Mouse (Mus musculus) cerebellum, adult 18-20 months (tissue): ENCODE results near the gene Efcab6.
"Not testable (repeated sequence)": the region's sequence is repeated elsewhere in the genome, so short reads cannot be mapped to it uniquely, and the experiment has no call there.

Experiments used
- DNase-seq, 2 experiments: peaks; one replicate each; pipeline ENCODE4 v3.0.0; 2021

Efcab6 gene

GRCm38 (mm10) chr15:84065140-84065539 is at the start of gene Efcab6:
Gene Efcab6 (minus strand): TSS chr15:84065379.
- no peak for DNase-seq

DNA sequence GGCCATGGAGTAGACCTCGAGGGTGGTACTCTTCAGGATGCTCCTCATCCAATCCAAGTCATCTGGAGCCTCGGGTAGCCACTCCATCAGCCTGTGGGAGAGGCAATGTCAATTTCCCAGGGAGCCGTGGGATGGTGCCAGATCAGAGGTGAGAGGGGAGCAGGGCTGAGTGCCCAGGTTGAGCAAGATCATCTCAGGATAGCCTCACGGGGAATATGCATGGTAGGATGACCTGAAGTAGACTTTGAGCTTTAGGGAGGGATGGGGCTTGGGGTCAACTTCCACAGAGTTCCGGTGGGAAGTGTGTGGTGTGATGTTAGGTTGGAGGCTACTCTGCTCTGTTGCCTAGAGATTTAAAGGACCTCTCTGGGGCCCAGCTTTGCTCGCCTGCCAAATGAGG is 48.7 kb upstream of the Efcab6 start:
- DNase-seq: no peak

- DNase-seq: no peak
Observed at GRCm38 (mm10) chr15:84108899-84109298, 43.7 kb upstream of the Efcab6 start.

DNA sequence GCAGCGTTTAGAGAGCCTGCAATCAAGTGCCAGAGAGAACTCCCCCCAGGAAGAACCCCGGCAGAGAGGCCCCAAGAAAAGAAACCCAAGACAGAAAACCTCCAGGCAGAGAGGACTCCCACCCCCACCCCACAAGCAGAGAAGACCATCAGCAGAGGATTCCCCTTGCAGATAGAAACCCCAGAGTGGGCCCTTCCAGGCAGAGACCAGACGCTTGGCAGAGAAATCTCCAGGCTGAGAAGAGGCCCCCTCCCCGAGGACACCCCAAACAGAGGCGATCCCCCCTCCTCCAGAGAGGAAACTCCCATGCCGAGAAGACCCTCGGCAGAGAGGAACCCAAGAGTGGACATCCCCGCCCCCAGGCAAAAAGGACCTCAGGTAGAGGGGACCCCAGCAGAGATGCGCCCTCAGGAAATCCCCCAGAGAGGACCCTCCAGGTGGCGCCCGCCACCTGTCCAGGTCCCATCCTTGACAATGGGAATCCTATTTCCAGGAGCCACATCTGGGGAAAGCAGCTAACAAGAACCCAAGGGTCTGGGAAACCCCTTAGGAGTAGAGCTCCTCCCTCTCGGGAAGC is 40.8 kb upstream of the Efcab6 start:
- peak in 1 of 2 experiments; percentile 31 for DNase-seq

DNA sequence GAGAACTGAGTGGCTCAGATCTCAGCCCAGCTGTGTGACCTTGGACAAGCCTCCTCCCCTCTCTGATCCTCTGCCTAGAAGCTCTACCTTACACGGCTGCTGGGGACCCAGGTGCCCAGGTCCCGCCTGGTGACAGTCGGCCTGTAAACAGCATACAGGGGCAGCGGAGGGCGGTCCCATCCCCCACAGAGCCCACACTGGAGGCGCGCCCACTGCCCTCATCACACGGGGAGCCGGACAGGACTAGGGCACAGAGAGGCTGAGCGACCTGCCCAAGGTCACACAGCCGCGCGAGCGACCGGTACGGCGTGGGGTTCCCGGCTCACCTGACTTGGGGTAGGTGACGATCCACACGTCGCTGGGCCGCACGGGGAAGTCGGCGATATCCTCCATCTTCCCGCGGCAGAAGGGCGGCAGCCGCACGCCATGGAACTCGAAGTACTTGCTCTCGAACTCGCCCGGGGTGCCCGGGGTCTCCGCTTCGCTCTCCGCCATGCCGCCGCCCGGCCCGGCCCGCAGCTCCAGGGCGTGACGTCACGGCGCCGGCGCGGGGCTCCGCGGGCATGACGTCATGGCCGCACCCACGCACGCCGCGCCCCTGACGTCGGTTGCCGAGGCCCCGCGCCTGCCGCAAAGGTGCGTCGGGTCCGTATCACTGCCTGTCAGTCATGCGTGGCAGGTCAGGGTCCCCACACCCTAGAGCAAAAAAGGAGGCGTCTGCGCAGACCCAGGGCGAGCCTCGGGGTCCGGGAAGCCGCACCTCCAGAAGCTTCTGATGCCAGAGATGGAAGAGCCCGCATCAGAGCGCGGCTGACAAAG is 40.1 kb upstream of the Efcab6 start, which contains the start of gene Sult4a1:
Gene Sult4a1, minus strand, starts transcription at position 650 of the 819 bp plus-strand sequence.
- DNase-seq: peak; percentile 72 to 90

GRCm38 (mm10) chr15:84104626-84105025 is 39.4 kb upstream of the Efcab6 start:
- peak; percentile 34 to 55 for DNase-seq

DNA sequence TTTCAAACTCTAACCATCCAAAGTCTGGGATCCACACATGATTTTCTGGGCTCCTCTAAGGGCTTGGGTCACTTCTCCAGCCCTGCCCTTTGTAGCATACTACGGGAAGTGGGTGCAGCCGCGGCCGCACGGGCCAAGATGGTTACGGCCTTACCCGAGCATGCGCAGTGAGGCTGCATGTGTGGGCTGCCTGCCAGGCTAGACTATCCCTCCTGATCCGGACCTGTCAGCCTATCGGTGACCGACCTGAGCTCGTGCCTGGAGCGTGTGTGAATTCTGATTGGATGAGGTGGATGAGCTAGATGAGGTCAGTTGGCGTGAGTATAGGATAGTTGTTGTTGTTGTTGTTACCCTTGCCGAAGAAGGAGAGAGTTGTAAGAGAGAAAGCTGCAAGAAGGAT is 32.4 kb upstream of the Efcab6 start:
- not testable (repeated sequence) for DNase-seq

DNA sequence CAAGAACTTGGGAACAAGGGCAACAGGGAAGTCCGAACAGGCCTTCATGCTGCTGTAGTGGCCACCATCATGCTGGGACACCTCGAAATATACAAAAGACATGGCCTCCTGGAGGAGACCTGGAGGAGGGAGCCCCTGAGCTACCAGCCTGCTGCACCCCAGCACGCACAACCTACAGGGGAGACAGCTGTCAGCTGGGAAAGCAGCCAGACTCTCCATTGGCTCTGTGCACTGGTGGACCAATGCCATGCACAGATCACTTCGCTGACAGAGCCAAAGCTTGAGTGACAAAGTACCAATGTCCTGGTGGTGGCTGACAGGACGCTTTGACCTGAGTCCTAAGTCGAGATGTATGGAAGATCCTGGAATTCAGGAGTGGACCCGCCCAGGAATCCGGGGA is 30.9 kb upstream of the Efcab6 start:
- peak; percentile 77 to 78 for DNase-seq

DNA sequence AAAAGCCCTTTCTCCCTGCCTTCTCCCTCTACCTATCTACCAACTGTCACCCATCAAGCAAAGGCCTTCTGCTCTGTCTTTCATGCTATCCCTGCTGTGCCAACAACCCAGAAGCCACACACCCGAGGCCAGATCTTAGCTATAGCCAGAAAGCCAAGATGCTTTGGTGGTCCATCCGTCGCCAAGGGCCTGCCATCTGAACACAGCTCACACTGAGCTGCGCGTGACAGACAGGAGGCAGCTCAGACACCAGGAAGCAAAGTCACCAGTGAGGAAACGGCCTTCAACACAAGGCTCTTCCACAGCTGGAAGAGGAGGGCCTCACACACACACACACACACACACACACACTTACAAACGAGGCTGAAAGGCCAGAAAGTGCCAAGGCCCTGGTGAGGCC is 29.7 kb upstream of the Efcab6 start:
- no peak for DNase-seq

GRCm38 (mm10) chr15:84086775-84087174 is 21.6 kb upstream of the Efcab6 start:
- DNase-seq: no peak

DNA sequence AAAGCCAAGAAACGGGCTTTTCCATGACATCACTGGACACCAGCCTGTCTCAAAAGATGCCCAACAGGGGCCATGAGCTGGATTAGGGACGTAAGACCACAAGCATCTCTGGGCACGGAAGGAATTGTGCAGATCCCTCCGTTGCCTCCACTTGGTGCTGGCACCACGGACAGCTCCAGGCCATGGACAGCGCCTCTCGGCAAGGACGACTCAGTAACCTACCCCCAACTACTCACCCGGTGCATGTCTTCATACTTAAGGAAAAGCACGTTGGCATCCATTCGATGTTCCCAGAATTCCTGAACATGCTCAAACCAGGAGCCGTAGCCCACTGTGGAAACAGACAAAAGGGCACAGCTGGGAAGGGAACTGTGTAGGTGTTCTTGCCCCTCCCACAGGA is 21.2 kb upstream of the Efcab6 start:
- no peak for DNase-seq

- no peak for DNase-seq
Observed at GRCm38 (mm10) chr15:84080069-84080468, 14.9 kb upstream of the Efcab6 start.

DNA sequence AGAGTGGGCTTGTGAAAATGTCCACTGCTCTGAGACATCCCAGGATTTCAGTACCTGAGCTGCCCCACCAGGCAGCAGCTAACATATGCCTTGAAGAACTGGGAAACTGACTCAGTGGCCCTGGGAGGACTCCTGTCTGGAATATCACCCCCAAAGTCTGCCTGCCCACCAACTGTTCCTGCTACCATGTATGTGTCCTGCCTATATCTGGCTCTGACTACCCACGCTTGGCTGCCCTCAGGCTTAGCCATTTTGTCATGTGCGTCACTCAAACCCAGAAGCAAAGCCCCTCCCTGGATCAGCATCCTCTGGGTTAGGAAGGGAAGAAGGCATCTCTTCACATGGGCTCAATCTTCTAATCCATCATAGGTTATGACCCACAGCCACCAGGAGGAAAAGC is 14.3 kb upstream of the Efcab6 start:
- DNase-seq: no peak

DNA sequence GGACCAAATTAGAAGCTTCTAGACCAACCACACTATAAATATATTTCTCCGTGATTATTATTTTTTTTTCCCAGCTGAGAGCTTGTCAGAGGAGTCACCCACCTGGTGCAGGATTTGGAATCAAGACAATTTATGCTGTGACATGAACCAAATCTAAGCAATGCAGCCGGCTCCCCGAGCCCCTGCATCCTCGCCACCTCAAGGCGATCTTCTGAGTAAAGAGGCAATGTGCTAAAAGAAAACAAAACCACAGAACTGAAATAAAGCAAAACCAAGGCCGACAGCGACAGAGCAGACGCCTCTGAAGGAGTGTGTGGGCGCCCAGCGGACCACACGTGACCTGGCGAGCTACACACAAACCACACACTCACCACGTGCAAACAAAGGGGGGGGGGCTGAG is 13.5 kb upstream of the Efcab6 start:
- DNase-seq: no peak

- DNase-seq: no peak
Observed at GRCm38 (mm10) chr15:84077151-84077550, 12.0 kb upstream of the Efcab6 start.

DNA sequence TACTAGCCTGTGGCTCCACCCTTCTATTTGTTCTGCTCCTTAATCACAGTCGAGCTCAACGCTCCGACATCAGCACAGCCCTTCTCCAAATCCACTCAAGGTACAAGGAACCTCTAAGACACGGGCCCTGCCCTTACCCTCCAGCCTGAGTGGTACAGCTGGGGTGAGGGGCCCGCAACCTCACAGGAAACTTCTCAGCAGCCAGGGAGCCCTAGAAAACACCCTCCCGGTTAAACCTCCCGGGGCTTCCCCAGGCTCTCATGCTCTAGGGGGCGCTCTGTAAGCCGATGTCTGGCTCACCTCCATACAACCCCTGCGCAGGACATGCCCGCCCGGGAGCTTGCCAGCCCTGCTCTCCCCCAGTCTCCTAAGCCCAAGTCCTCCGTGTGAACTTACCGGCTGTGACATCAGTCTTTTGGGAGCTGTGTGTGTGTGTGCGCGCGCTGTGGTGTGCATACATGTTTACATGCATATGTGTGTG is 9.6 kb upstream of the Efcab6 start:
- peak; percentile 51 to 57 for DNase-seq

- peak; percentile 74 to 86 for DNase-seq
Observed at GRCm38 (mm10) chr15:84073911-84074704, 8.9 kb upstream of the Efcab6 start.

DNA sequence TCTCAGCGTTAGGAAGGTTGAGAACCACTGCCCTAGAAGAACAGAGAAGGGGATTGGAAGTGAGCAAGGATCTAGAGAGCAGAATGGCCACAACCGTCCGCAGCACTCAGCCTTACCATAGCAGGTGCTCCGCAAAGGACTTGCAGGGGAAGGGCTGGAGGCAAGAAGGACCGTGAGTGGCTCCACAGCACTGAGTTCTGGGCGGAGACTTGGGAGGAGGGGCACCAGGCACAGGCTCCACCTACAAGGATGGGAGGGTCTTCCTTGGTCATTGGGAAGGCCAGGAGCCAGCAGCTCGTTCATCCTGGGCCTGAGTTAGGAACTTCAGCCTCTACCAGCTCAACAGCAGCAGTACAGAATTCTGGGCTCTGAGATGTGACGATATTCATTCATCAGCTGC is 7.9 kb upstream of the Efcab6 start:
- no peak for DNase-seq

DNA sequence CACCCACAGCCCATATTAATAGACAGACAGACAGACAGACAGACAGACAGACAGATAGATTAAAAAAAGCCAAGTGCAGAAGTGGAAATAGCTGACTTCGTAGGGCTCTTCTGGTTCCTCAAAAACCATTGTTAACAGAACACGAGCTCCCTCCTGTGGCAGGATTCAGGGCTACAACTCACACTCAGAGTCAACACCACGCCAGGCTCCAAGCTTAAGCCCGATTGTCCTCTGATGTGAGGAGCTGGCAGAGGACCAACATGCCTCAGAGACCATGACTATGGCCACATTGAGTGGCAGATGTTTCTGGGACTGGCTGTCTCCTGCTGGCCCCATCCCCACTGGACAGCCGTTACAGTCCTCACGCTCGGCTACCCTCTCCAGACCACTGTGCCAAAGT is 7.0 kb upstream of the Efcab6 start:
- peak; percentile 67 to 76 for DNase-seq

DNA sequence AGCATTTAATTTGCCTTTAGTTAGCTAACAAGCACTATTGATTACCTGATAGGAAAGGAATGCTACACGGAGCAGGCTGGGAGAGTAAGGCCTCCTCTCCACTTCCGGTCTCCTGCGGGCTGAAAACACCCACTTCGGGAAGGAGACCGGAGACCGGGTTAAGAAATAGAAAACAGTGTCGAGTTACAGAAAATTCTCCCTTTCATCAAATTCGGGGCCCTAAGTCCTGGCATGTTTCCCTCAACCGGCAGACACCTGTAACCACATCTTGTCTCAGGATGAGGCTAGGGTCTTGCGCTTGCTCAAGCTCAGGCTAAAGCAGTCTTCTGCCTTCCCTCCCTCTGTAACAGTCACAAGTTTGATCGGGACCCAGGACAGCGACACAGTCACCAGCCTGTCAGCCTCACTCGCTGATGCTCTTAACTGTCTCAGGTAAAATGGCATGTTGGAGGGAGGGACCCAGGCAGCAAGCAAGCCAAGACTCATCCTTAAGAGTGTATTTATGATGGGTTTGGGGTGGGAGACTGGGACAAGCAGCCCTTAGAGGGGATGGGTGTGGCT is 5.0 kb upstream of the Efcab6 start:
- DNase-seq: no peak

DNA sequence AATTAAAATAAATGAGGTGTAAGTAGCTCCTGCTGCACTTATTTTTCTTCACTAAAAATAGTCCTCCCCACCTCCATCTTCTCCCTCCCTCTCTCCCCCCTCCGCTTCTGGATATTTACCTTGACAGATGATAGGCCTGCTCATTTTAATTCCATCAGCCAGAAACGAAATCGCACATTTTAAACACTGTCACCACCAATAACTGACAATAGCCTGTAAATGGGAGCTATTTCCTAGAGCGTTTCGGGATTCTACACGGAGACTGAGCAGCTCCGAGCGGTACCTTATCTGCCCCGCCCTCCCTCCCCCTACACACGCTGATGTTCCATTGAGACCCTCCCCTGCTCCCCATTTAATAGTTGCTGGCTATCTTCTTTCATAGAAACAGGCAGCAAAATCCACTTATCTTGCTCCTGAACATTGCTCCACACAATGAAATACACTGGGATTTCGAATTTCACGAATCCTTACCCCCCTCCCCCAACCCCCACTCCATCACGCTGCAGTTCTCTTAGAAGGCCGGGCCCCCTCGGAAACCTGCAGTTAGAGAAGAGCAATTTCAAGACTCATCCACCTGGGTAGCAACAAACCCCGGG is 4.4 kb upstream of the Efcab6 start:
- DNase-seq: no peak

DNA sequence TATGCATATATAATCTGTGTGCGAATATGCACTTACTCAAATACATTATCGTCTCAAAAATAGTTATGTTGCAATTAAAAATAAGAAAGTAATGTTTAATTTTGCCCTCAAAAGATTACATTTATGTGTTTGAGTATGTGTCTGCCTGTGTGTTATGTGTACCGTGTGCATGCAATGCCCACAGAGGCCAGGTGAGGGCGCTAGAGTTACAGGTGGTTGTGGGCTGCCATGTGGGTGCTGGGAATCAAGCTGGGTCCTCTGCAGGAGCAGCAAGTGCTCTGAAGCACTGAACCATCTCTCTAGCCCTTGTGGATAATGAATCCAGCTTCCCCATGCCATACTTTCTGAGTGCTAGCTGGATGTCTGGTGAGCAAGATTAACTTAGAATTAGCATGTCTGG is 522 bp upstream of the Efcab6 start:
- DNase-seq: no peak

GRCm38 (mm10) chr15:84058841-84059240 is 6.3 kb downstream of the Efcab6 start:
- DNase-seq: no peak
